Mouse (Mus musculus) kidney, postnatal 0 days (tissue): ENCODE data around the gene 2410137M14Rik. TPM values are rescaled to one million over a fixed set of nuclear protein-coding genes. Genes with fewer than 3 reads are reported as not detected.

Experiments used
- ATAC-seq: fragments of 200-750 bp; cut with Nextera tagmentation; replicated peaks from 2 replicates; pipeline ENCODE4 v1.8.0; 2017; ENCODE audit warnings: low read depth, moderate number of reproducible peaks, moderate TSS enrichment, moderate library complexity; ENCODE audit not compliant: low FRiP score
- DNase-seq: peaks from one replicate; pipeline ENCODE4 v3.0.0-alpha.2; 2016; ENCODE audit warnings: low spot score
- H3K27ac ChIP-seq: fragments of 300-500 bp; sonication (generic); 2 replicates; pipeline ENCODE4 v1.5.1; 2014; ENCODE audit warnings: mild to moderate bottlenecking
- H3K27me3 ChIP-seq: fragments of 300-500 bp; sonication (generic); 2 replicates; pipeline ENCODE4 v1.6.1; 2014; ENCODE audit warnings: low read length, mixed read lengths; ENCODE audit not compliant: insufficient read depth
- H3K36me3 ChIP-seq: fragments of 300-500 bp; sonication (generic); 2 replicates; pipeline ENCODE4 v1.6.1; 2014; ENCODE audit warnings: low read length, mixed read lengths; ENCODE audit not compliant: insufficient read depth
- H3K4me1 ChIP-seq: fragments of 300-500 bp; sonication (generic); replicated peaks from 2 replicates; pipeline ENCODE4 v1.6.1; 2014; ENCODE audit warnings: antibody characterized with exemption, low read length, mixed read lengths; ENCODE audit not compliant: insufficient read depth
- H3K4me2 ChIP-seq: fragments of 300-500 bp; sonication (generic); 2 replicates; pipeline ENCODE4 v1.6.1; 2014; ENCODE audit warnings: mild to moderate bottlenecking, low read length, moderate library complexity, mixed read lengths
- H3K4me3 ChIP-seq: fragments of 300-500 bp; sonication (generic); replicated peaks from 2 replicates; pipeline ENCODE4 v1.5.1; 2014; ENCODE audit warnings: low read depth, low read length
- H3K9ac ChIP-seq: fragments of 300-500 bp; sonication (generic); 2 replicates; pipeline ENCODE4 v1.6.1; 2014; ENCODE audit warnings: low read depth, low read length
- H3K9me3 ChIP-seq: fragments of 300-500 bp; sonication (generic); replicated peaks from 2 replicates; pipeline ENCODE4 v1.6.1; 2016; ENCODE audit warnings: low read length, inconsistent platforms, mixed read lengths
- CTCF ChIP-seq: IDR thresholded peaks from 2 replicates; pipeline ENCODE4 v1.5.1; 2016; ENCODE audit warnings: antibody characterized with exemption, low read depth, mild to moderate bottlenecking, moderate library complexity
- WGBS: fragments of 180-500 bp; shearing (Covaris S2); extraction: QIAGEN DNeasy Blood & Tissue Kit; methylation state at CpG from one replicate; pipeline ENCODE4 v1.1.7; 2014; 5-methylcytosine and 5-hydroxymethylcytosine counted together
- polyA plus RNA-seq: library from polyadenylated mRNA; unstranded; fragments of >200 nt; fragmentation: Nextera tagmentation; extraction: Ambion mirVana; gene quantifications from 2 replicates; pipeline ENCODE4 v1.2.1, GENCODE M21; 2015

Gene 2410137M14Rik
- polyA plus RNA-seq, 1 experiment from 2014 or later = not detected

DNA sequence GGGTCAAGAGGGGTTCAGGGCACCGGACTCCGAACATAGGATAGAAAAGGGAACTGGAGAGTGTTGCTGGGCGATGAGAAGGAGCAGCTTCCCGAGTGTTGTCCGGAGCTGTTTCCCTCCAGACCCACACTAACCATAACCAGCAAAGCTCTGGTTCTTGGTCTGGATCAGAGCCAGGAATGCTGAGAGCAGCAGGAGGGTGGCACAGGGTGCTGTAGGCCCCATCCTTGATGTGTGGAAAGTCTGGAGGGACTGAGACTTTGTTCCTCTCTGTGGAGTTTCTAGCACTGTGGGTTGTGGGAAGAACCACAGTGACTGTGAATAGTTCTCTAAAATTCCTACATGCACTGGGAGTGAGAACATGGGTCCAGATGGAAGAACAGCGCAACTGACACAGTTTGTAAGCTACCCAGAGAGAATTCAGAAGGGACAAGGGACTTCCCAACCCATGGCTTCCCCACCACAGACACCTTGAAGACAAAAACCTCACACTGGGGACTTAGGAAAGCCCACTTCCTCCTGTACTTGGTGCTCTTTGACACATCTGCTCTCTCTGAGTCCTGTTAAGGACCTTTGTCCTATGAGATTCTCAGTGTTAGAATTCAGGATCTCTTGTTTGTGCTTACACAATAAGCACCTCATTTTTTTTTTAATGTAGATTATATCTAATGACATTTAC is 9.7 kb downstream of the 2410137M14Rik start:
- no peak overlapping the region for H3K4me2 ChIP-seq

DNA sequence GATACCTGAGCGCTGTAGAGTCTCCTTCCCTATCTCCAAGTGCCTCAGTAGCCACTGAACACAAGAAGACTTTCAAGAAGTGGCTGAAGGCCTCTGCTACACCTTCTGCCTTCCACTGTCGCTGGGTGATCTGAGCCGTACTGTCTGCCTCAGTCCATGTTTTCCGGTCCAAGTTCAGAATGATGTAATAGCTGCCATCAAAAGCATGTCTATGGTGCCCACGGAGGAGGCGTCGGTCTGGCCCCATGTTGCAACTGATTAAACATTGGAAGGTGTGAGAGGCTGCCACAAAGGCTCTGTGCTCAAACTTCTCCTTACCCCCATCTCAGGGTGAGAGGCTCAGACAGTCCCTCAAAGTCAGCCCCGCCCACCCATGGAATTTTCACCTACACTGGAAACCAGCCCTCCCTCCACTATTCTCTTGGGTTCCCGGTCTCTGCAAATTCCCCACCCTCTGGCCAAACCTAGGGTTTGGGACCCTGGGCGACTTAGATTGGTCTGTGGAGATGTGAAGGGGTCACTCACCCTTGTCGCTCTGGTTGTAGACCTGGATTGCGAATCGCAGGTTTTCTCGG is 10.6 kb downstream of the 2410137M14Rik start:
- no peak for TF ChIP-seq CTCF
- Histone ChIP-seq H3K36me3 (no peaks in the 10 kb centered on the region), H3K9me3 (no peaks in the 10 kb centered on the region), H3K27me3 (no peaks in the 10 kb centered on the region), H3K4me1 (no peaks in the 10 kb centered on the region), H3K4me3 (no peak overlapping the region), H3K4me2 (no peak overlapping the region), H3K9ac (no peak overlapping the region), H3K27ac (no peak overlapping the region)
- ATAC-seq (no peak), DNase-seq (no peak)
- 86% methylated on average over 14 of the region's 14 CpGs for WGBS

More for the DNA sequence above, 9.7 kb downstream of the 2410137M14Rik start:
- H3K9me3 ChIP-seq = no peaks in the 10 kb centered on the region
- no peak overlapping the region for H3K9ac ChIP-seq
- TF ChIP-seq CTCF = no peak
- ATAC-seq (no peak), DNase-seq (no peak)
- WGBS = 88% methylated on average over 6 of the region's 6 CpGs
- no peaks in the 10 kb centered on the region for H3K36me3 ChIP-seq
- no peaks in the 10 kb centered on the region for H3K4me1 ChIP-seq
- no peak overlapping the region for H3K4me3 ChIP-seq
- H3K27ac ChIP-seq = no peak overlapping the region
- no peaks in the 10 kb centered on the region for H3K27me3 ChIP-seq

DNA sequence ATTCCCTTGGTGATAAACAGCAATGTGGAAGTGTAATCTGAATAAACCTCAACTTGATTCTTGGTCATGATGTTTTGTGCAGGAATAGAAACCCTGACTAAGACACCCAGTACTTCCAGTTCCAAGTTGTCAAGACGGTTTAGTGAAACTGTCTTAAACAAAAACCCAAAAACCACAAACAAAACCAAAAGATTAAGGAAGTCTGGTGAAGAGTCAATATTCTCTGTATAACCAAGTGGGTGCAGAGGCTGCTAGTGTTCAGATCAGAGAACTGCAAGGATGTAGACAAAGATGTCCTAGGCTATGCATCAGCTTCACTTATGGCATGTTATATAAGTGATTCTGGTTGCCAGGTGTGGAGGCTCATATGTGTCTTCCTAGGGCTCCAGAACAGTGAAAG is 14.2 kb downstream of the 2410137M14Rik start:
- Histone ChIP-seq H3K36me3 (no peaks in the 10 kb centered on the region), H3K4me2 (no peak overlapping the region), H3K4me3 (no peak overlapping the region), H3K27me3 (no peaks in the 10 kb centered on the region), H3K27ac (no peak overlapping the region), H3K9ac (no peak overlapping the region), H3K4me1 (no peaks in the 10 kb centered on the region), H3K9me3 (no peaks in the 10 kb centered on the region)
- no peak for ATAC-seq
- no peak for TF ChIP-seq CTCF
- 93% methylated on average over 1 of the region's 1 CpGs for WGBS
- no peak for DNase-seq

DNA sequence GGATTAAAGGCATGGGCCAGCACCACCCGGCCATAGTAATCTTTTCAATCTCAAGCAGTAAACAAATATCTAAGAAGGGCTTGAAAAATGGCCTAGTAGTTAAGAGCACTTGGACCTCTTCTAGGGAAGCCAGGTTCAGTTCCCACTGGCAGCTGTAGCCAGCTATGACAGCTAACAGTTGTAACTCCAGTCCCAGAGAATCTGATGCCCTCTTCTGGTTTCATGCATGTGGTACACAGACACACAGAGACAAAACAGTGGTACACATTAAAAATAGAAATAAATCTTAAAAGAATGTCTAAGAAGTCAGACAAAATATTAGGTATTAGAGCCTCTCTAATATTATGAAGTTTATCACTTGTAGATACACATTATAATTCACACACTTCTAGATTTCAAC is 19.9 kb downstream of the 2410137M14Rik start:
- no peak overlapping the region for H3K27ac ChIP-seq
- ATAC-seq (no peak), DNase-seq (no peak)
- H3K4me1 ChIP-seq = peaks cover 4% of the 10 kb centered on the region; the same call in 1 of the 2 replicates
- H3K4me2 ChIP-seq = no peak overlapping the region
- H3K27me3 ChIP-seq = no peaks in the 10 kb centered on the region
- H3K9ac ChIP-seq = no peak overlapping the region
- H3K9me3 ChIP-seq = no peaks in the 10 kb centered on the region
- WGBS = 77% methylated on average over 1 of the region's 1 CpGs
- H3K36me3 ChIP-seq = no peaks in the 10 kb centered on the region
- H3K4me3 ChIP-seq = no peak overlapping the region
- 0 out of 2 replicates have a peak, but pooled peaks have one; percentile 15 for TF ChIP-seq CTCF

DNA sequence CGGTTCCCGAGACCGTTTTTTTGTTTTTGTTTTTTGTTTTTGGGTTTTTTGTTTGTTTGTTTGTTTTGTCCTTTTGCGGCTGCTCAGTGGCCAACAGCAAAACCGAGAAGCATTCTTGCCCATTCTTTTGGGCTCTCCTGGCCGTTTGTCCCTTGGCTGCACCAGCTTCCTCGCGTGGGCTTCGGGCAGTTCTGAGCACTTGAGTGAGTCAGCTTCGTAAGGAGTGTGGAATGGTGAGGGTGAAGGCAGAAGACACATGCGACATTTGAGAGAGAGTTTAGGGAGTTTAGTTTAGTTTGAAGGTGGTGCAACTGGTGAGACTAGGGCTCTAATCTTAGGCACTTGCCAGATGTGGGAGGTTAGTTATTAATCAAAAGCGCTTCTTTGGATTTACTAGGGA is 22.2 kb downstream of the 2410137M14Rik start:
- H3K27ac ChIP-seq = peak overlapping the region; percentile 67
- H3K27me3 ChIP-seq = no peaks in the 10 kb centered on the region
- TF ChIP-seq CTCF = no peak
- no peak for ATAC-seq
- peak; percentile 19 for DNase-seq
- no peaks in the 10 kb centered on the region for H3K9me3 ChIP-seq
- 7% methylated on average over 12 of the region's 12 CpGs for WGBS
- peaks cover 4% of the 10 kb centered on the region; the same call in 1 of the 2 replicates for H3K4me1 ChIP-seq
- 0 out of 2 replicates have a peak, but pooled peaks cover 2% of the 10 kb centered on the region for H3K36me3 ChIP-seq
- H3K4me2 ChIP-seq = peak overlapping the region; percentile 81
- peak overlapping the region; percentile 53 for H3K4me3 ChIP-seq
- peak overlapping the region; percentile 67 for H3K9ac ChIP-seq

DNA sequence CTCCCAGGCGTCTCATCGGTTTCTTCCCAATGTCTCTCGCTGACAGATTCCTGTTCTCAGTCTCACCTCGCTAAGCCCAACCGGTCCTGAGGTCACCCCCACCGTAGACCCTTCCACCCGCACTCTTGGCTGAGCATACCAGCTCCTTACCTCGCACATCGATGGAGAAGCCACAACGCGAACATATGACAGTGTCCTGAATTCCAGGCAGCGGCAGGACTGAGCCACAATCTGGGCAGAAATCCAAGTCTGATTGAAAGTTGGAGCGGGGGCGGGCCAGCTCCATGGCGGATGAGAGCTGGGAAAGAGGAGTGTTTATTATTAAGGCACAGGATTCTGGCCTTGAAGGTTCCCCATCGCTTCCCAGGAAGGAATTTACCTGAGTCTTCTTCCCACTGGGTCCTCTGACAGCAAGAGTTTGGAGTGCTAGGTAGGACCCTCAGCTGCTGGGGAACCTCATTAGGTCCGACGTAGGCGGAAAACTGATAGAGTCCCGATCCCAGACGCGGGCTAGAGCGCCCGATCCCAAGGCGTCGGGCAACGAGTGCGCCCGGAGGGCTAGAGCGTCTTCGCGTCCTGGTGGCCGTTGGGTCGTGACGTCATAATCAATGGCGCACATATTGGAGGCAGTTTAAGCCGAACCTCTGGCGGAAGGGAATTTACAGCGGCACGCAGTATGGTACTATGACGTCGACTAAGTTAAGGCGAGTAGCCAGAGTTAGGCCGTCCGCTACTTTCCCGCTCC is 22.9 kb downstream of the 2410137M14Rik start, which contains the start of the genes Znrd1 and Znrd1as:
TSS of gene Znrd1 (minus strand) at position 561 of the 745 bp plus-strand sequence.
TSS of gene Znrd1as (plus strand) at position 594 of the 745 bp plus-strand sequence.
- WGBS = under 1% methylated on average over 46 of the region's 46 CpGs
- Histone ChIP-seq H3K9me3 (no peaks in the 10 kb centered on the region), H3K36me3 (0 out of 2 replicates have a peak, but pooled peaks cover 2% of the 10 kb centered on the region), H3K4me3 (peak within 1 kb of the TSS; percentile 53), H3K4me1 (peaks cover 4% of the 10 kb centered on the region; the same call in 1 of the 2 replicates), H3K27me3 (no peaks in the 10 kb centered on the region), H3K9ac (peak within 1 kb of the TSS; percentile 67), H3K4me2 (peak within 1 kb of the TSS; percentile 81), H3K27ac (peak within 1 kb of the TSS; percentile 81)
- DNase-seq = peak; percentile 98
- ATAC-seq = peak; percentile 99
- TF ChIP-seq CTCF = no peak; the same call in 1 of the 2 replicates
